Mouse (Mus musculus): ENCODE measurements around the gene Ambra1.
A peak's percentile ranks its signal among the peaks of the same experiment; 100 is the strongest.

Gene Ambra1

DNA sequence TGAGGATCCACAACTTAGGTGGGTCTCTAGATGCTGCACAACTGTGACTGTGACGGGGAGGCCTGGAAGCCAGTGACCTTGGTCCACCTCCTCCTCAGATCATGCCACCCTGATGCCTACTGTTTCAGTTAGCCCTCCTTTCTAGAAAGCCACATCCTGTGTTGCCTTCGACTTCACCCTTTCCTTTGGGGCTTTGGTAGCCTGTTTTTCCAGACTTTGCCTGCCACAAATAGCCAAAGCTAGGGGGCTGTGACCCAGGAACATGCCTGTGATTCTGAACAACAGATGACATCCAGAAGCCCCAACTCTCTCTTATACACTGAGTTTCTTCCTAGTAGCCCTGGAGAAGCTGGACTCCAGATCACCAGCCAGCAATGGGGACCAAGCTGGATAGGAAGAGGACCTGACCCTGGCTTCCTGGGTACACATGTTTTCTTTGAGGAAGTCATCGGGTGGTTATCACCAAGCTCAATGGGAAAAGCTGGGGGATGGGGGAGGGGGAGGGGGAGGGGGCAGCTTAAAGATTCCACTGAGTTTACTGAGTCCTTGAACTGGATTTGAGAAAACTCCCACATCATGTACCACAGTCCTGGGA is 234.8 kb downstream of the Ambra1 start:
- DNase-seq = no peak

DNA sequence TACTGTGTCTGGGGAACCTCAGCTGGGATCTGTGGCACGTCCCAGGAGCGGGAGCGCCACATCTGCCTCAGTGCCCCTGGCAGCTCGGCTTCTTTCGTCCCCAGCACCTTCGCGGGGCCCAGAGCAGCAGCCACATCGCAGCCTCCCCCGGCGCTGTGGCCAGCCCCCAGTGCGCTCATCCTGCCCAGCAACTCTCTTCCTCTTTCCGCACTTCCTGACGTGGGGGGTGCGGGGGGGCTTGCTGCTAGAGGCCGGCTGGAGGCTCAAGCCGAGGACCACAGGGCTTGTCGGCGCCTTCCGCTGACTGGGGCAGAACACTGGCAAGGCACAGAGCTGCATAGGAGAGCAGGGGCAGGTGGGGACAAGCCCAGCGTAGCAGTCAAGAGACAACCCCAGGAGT is 235.5 kb downstream of the Ambra1 start:
- peak; percentile 56 for DNase-seq

DNA sequence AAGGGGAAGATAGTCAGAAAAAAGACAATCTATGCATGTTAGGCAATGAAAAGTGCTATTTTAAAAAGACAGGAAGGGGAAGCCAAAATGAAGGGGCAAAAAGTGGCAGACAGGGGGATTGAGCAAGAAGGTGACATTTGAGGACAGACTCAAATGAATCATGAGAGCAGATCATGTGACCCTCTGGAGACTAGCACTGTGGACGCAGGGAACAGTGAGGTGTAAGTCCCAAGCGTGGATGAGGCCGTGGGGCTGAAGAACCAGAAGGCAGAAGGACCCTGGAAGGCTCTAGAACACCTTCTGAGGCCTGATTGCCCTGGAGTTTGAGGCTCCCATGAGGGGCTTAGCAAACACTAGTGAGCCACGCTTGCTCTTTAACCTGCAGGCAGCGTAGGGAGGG is 236.4 kb downstream of the Ambra1 start:
- DNase-seq = no peak

DNA sequence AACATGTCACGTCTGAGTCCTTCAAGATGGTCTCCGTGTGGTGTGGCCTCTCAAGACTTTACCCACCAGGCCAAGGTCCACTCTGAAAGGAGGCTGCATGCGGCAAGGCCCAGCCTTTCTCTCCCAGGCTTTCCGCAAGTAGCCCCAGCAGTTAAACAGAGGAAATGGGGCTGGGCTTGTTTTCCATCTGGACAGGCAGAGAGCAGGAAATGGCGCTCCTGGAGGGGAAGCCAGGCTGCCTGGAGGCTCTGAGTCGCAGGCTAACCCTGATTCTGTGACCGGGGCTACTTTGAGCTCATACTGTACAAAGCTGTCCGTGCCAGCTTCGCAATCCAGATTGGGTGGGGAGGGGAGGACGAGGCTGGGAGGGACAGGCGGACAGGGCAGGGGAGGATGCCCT is 238.0 kb downstream of the Ambra1 start:
- no peak for DNase-seq

All from right cerebral cortex, postnatal 14 days (tissue).